Mouse (Mus musculus) lung, adult 2 months (tissue): ENCODE measurements around the gene Cenpb.

ENCODE experiments used
- CTCF ChIP-seq: fragments of 200-500 bp; IDR thresholded peaks from 2 replicates; pipeline ENCODE4 v1.5.1; 2011; ENCODE audit warnings: mild to moderate bottlenecking, low read length, control low read depth; ENCODE audit not compliant: insufficient read depth
- POLR2A ChIP-seq: fragments of 200-500 bp; IDR thresholded peaks from 2 replicates; pipeline ENCODE4 v1.6.1; 2011; ENCODE audit warnings: low read depth, mild to moderate bottlenecking, control low read depth, low read length, borderline replicate concordance; ENCODE audit errors: extremely low read depth

DNA sequence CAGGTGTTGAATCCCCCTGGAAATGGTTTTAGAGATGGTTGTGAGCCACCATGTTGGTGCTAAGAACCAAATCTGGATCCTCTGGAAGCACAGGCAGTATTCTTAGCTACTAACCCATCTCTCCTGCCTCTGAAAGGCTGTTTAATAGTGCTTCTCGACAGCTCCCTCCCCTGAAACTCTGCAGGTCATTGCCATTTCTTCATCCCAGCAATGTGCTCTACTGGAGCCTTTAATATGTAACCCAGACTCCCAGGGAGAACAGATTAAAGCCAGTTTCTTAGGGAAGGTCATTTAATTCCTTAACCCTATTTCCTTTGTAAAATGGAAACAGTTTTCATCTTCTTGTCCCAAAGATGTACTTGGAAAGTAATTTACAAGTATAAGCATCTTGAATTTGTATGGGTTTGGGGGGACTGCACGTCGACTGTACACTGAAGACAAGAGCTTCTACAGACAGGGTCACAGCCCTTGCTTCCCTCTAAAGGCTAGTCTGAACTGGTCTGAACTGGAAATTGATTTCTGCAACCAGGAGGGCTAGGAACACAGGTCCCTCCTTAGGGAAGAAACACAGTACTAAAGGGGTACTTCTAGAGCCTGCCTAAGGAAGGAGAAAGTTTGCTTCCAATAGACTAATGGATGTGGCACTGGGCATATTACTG is 4.5 kb downstream of the Cenpb start:
- TF ChIP-seq CTCF (no peak), POLR2A (no peak)
